Mouse (Mus musculus) G1E (cell line): ENCODE data around the gene Ccsap.

Experiments
- CTCF ChIP-seq: IDR thresholded peaks from 2 replicates; pipeline ENCODE4 v1.5.1; 2012; ENCODE audit warnings: low read depth, low read length, inconsistent platforms, mixed read lengths
- TAL1 ChIP-seq: conservative IDR thresholded peaks from 2 replicates; pipeline ENCODE4 v1.6.1; 2012; ENCODE audit warnings: low read depth, low read length, inconsistent platforms, mixed read lengths

- TF ChIP-seq TAL1 (no peak), CTCF (no peak)
Observed at GRCm38 (mm10) chr8:123893413-123893812, 33.4 kb upstream of the Ccsap start.
